Mouse (Mus musculus) T-helper 17 cell (primary cell): ENCODE results near the gene Sulf2.

Source experiments
- in situ Hi-C, 2 experiments: fragments of 300-600 bp; cut with MboI, MseI; formaldehyde crosslinking; loops; 1 replicate in 1 of 2; 2 replicates in 1 of 2; pipeline ENCODE4 v1.15.1; 2025; ENCODE audit warnings: high pct_unique_total_duplicates in 2 of 2

The Sulf2 gene

GRCm38 (mm10) chr2:166121681-166122355 lies 33.6 kb downstream of the Sulf2 start:
- in situ Hi-C loops, result loop anchor here in 1 of 2 experiments (5.0 kb wide), 1 partner anchor 150 kb away; no protein-coding TSS in a partner anchor

DNA sequence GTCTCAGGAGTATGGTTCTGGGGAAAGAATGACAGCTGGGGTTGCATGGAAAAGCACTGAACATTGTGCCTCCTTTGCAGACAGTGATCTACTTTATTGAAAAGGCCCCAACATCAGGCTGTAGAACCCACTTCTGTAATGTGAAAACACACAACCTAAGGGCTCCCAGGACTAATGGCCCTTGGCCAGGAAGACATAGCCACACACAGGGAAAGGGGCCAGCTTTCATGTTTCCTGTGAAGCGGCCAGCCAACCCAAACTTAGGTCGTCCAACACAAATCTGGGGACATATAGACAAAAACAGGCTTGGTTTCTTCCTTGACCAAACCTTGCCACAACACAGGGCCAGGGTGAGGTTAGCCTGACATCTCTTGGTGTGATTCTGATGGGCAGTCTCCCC lies 35.5 kb downstream of the Sulf2 start:
- in situ Hi-C loops, result loop anchor here (5.0 to 10.0 kb wide), 2 partner anchors 152 to 1725 kb away; no protein-coding TSS in a partner anchor

GRCm38 (mm10) chr2:166116704-166117103 lies 38.8 kb downstream of the Sulf2 start:
- in situ Hi-C loops, result loop anchor here in 1 of 2 experiments (10.0 kb wide), 1 partner anchor 1728 kb away; no protein-coding TSS in a partner anchor

- in situ Hi-C loops, result loop anchor here in 1 of 2 experiments (10.0 kb wide), 1 partner anchor 1729 kb away; no protein-coding TSS in a partner anchor
These were observed 39.2 kb downstream of the Sulf2 start for GRCm38 (mm10) chr2:166116278-166116608.

DNA sequence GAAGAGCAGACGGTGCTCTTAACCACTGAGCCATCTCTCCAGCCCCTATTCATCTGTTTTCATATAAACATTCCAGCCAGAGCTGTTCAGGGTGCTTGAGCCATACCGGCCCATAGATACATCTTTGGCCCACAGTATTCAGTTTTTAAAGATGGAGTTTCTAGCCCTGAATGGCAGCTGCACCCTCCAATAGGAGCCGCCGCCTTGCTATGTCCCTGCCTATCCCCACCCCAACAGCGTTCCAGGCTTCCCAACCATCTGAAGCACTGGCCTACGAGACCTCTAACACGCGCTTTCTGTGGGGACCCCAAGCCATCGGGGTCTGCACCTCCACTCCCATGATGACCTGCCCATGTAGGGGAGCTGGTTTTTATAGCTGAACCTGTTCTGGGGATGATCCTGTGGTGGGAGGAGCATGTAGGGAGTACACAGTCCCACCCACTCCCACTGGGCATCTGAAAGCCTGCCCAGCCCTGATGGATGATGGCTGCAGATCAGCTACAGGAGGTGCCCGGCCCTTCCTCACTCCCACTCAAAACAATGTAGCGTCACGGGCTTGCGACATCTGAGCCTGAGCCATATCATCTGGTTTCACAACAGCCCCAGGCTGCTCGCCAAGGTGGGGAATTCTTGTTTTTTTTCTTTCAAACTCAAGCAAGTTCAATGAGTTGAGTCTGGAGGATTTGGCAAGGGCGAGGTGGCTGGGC lies 39.7 kb downstream of the Sulf2 start:
- in situ Hi-C loops, result loop anchor here in 1 of 2 experiments (10.0 kb wide), 1 partner anchor 1729 kb away; no protein-coding TSS in a partner anchor

DNA sequence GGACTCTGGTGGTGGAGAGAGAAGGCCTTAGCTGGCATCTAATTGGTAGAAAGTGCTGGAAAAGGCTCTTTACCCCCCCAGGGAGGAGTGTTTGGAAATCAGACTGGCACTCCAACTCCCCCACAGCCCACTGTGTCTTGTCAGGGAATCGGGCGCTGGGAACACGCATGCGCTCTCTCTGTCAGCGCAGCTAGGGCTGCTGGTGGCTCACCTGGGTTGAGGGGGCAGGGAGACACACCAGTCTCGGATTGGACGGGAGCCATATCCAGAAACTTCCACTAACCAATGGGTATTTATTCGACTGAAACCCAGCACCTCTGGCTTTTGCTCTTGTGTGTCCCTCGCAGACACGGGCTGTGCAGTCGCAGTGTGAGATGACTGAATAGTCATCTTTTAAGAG lies 42.5 kb downstream of the Sulf2 start:
- in situ Hi-C loops, result loop anchor here in 1 of 2 experiments (10.0 kb wide), 1 partner anchor 1732 kb away; no protein-coding TSS in a partner anchor

DNA sequence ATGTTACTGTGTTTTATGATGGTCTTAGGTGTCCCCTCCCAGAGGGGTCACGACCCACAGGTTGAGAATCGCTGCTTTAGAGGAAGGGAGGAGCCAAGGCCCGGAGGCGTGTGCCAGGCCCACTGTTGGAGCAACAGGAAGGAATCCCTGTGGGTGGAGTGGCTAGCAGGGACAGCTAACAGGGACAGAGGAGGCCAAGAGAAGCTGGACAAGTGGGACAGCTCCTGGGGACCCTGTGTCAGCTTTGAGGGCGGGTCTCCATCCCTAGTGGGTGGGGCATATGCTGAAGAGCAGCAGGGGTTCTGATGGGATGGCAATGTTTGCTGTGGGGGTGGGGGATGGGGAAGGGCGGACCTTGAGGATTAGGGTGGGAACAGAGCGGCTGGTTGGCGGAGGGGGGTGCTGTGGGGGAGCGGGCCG lies 43.6 kb downstream of the Sulf2 start:
- in situ Hi-C loops, result loop anchor here in 1 of 2 experiments (10.0 kb wide), 1 partner anchor 1733 kb away; no protein-coding TSS in a partner anchor

DNA sequence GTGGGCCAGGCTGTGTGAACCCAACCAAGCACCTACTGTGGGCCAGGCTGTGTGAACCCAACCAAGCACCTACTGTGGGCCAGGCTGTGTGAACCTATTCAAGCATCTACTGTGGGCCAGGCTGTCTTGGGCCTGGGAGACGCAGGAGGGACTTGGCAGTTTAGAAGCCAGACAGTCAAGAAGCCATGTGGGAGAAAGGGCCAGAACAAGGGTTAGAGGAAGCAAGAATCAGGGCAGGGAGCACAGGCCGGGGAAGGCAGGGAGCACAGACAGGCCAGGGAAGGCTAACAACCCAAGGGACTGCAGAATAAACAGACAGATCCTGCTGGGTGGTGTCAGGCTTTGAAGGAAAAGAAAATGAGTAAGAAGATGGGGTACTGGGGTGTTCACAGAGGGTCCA lies 44.2 kb downstream of the Sulf2 start:
- in situ Hi-C loops, result loop anchor here in 1 of 2 experiments (10.0 kb wide), 1 partner anchor 1734 kb away; no protein-coding TSS in a partner anchor

DNA sequence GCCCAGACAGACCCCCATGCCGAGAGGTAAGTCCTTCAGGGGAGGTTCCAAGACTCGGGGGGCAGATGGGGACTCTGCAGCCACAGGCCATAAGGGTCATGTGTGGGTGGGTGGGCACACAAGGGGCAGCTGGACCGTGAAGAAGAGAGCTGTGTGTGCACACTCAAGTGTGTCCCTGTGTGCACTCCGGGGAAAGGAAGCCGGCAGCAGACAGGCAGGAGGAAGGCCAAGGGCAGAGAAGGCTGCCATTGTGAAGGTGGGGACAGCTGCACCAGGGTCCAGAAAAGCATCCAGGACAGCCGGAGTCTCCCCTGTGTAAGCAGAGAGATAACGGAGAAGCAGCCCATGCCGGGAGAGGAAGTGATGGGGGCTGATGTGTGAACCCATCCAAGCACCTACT lies 44.7 kb downstream of the Sulf2 start:
- in situ Hi-C loops, result loop anchor here in 1 of 2 experiments (10.0 kb wide), 1 partner anchor 1734 kb away; no protein-coding TSS in a partner anchor

- in situ Hi-C loops, result no loop called here
These were observed 47.1 kb downstream of the Sulf2 start for GRCm38 (mm10) chr2:166108326-166108725.

GRCm38 (mm10) chr2:166107911-166108310 lies 47.6 kb downstream of the Sulf2 start:
- in situ Hi-C loops, result no loop called here

DNA sequence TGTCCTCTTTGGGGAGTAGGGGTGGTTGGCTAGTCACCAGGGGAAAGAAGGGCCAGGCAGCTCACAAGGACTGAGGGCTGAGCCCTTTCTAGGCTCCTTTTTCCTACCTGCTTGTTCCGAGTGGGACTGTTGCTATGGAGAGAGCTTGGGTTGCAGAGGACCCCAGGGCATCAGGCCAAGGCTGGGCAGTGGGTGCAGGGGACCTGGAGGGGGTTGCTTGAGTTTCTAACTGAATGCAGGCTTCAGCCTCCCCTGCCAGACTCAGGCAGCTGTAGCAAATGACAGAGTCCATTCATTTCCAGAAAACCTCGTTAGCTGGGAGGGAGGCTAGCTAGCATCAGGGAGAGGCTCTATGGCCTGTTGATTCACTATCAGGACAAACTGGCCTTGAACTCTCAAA lies 48.8 kb downstream of the Sulf2 start:
- in situ Hi-C loops, result no loop called here

GRCm38 (mm10) chr2:166105911-166106310 lies 49.6 kb downstream of the Sulf2 start:
- in situ Hi-C loops, result no loop called here

DNA sequence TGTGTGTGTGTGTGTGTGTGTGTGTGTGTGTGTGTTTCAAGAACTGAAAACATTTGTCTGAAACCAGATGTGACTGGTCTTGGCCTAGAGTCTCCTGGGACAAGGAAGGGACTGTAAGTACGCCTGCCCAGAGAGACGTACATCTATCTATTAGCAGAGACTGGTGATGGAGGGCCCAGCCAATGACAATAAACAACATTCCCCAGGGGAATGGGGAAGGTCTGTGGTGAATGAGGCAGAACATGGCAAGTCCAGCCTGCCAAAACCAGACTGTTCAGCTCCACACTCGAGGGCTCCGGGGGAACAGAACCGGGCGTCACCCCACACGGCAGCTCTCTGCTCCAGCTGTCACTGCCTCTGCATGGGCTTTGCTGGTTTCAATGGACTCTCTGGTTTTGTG lies 52.6 kb downstream of the Sulf2 start:
- in situ Hi-C loops, result no loop called here

- in situ Hi-C loops, result no loop called here
These were observed 54.9 kb downstream of the Sulf2 start for GRCm38 (mm10) chr2:166100309-166101262.

- in situ Hi-C loops, result no loop called here
These were observed 57.0 kb downstream of the Sulf2 start for GRCm38 (mm10) chr2:166098292-166098933.

DNA sequence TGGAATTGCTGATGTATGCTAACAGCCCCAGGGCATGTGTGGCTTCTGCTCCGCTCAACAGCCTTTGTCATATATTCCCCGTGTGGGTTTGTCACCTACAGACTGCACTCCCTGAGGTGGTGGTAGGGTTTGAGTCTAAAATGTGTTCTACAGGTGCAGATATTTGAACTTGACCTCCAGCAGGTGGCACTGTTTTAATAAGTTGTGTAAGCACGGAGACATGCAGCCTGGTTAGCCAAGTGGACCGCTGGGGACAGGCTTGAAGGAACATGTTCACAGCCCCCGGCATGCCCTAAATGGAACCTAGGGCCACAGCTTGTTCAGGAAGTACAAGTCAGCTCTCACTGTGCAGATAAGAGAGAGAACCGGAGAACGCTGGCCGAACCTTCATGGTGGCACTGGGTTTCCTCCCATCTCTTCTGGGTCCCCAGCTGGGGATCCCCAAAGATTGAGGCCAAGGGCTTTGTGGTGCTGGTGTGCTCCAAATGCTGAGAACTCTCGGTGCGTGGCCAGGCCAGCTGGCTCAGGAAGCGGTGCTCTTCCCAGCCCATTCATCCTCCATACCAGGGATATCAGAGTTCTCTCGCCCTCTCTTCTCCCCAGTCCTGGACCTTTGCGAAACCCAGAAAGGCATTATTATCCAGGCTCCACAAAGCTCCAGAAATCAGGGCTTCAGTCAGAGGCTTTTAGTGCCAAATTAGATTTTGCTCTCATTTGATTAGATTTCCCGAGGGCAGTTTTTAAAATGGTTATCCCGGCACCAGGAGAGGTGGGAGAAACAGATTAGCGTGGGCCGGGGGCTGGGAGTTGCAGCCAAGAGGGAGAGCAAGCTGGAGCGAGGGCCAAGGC lies 57.8 kb downstream of the Sulf2 start:
- in situ Hi-C loops, result no loop called here

DNA sequence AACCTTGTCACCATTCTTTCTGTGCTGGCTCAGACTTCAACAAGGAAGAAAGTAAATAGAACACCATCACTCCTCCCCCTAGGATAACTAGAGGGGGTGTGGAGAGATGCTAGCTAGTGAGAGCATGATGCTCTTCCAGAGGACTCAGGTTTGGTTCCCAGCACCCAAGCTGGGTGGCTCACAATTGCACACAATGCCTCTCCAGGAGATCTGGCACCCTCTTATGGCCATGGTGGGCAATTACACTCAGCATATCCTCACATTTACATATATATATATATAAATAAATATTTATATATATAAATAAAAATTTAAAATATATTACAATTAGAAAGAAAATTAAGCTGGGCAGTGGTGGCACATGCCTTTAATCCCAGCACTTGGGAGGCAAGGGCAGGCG lies 58.6 kb downstream of the Sulf2 start:
- in situ Hi-C loops, result no loop called here

- in situ Hi-C loops, result no loop called here
These were observed 59.2 kb downstream of the Sulf2 start for GRCm38 (mm10) chr2:166096300-166096699.

GRCm38 (mm10) chr2:166092412-166092811 lies 63.1 kb downstream of the Sulf2 start:
- in situ Hi-C loops, result no loop called here
